Mouse (Mus musculus): ENCODE data around the gene Pwwp2b. TPM values are rescaled to one million over a fixed set of nuclear protein-coding genes. Genes with fewer than 3 reads are reported as not detected.

The Pwwp2b gene
- polyA plus RNA-seq, 1 experiment from 2014 or later, result 7.0 TPM

DNA sequence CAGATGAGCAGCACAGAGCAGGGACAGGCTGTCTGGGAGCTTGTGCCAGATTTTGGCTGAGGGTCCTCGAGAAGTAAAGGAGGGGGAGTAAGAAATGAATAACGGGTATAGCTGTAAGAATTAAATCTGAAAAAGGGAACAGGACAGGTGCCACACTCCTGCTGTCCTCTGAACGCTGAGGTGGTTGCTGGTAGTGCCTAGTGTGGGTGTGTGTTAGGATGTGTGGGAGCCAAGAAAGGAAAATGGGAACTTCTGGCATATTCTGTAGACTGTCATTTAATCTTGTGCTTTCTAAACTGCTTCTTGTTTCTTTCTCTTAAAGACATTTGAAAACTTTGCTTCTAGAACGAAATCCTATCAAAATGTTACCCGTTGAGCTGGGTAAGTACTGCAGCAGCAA, 27.2 kb upstream of the Pwwp2b start:
- no peak for ATAC-seq (replicated peaks; ENCODE audit: extremely low read depth, insufficient read depth, low FRiP score)
- Histone ChIP-seq H3K27ac (ENCODE audit: low read length) (no peak overlapping the region), H3K9ac (ENCODE audit: low read length) (no peak overlapping the region), H3K9me3 (replicated peaks; ENCODE audit: control insufficient read depth, low read length) (no peaks in the 10 kb centered on the region), H3K36me3 (ENCODE audit: control insufficient read depth, insufficient read depth) (no peaks in the 10 kb centered on the region), H3K4me1 (ENCODE audit: control insufficient read depth, insufficient read depth, low read length) (peaks cover 21% of the 10 kb centered on the region), H3K4me3 (ENCODE audit: low read length) (no peak overlapping the region), H3K27me3 (ENCODE audit: control insufficient read depth, insufficient read depth, low read length) (no peaks in the 10 kb centered on the region), H3K4me2 (ENCODE audit: low read depth, low read length) (no peak overlapping the region)
- 70% methylated on average over 5 of the region's 5 CpGs for WGBS

DNA sequence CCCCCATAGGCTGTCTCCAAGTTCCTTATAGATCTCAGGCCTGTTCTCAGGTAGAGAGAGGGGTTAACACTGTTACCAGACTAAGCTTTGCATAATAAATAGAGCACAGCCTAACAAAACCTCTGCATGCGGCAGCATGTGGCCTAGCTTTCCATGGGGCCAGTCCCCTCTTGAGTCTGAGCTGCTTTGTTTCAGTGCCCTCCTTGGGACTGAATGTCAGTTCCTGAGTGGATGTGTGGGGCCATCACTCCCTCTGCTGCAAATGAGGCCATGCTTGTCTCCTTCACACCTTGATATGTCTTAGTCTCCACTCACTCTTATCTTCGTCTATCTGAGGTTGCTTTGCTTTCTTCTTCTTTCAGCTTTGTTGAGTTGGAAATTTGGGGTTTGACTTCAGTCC, 26.4 kb upstream of the Pwwp2b start:
- WGBS, result 90% methylated on average over 2 of the region's 2 CpGs
- no peak overlapping the region for H3K9ac ChIP-seq (ENCODE audit: low read length)
- no peak overlapping the region for H3K27ac ChIP-seq (ENCODE audit: low read length)
- no peaks in the 10 kb centered on the region for H3K36me3 ChIP-seq (ENCODE audit: control insufficient read depth, insufficient read depth)
- H3K4me1 ChIP-seq (ENCODE audit: control insufficient read depth, insufficient read depth, low read length), result peaks cover 18% of the 10 kb centered on the region
- H3K4me3 ChIP-seq (ENCODE audit: low read length), result no peak overlapping the region
- H3K9me3 ChIP-seq (replicated peaks; ENCODE audit: control insufficient read depth, low read length), result no peaks in the 10 kb centered on the region
- no peaks in the 10 kb centered on the region for H3K27me3 ChIP-seq (ENCODE audit: control insufficient read depth, insufficient read depth, low read length)
- no peak overlapping the region for H3K4me2 ChIP-seq (ENCODE audit: low read depth, low read length)
- ATAC-seq (replicated peaks; ENCODE audit: extremely low read depth, insufficient read depth, low FRiP score), result no peak

DNA sequence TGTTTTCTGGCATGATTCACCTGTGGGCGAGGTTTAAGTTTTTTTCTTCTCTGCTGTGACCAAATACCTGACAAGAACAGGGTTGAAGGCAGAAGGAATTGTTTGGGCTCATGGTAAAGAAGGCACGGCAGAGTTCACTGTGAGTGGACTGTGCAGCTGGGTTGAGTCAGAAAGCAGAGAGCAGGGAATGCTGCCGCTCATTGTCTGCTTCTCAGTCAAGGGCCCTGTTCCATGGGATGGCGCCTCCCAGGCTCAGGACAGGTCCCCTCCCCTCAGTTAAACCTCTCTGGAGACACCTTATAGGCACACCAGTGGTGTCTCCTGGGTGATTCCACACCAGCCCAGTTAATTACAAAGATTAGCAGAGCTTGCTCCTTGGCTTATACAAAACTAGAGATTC, 25.9 kb upstream of the Pwwp2b start:
- WGBS, result 85% methylated on average over 4 of the region's 4 CpGs
- no peak overlapping the region for H3K4me2 ChIP-seq (ENCODE audit: low read depth, low read length)
- no peaks in the 10 kb centered on the region for H3K9me3 ChIP-seq (replicated peaks; ENCODE audit: control insufficient read depth, low read length)
- no peak overlapping the region for H3K9ac ChIP-seq (ENCODE audit: low read length)
- H3K36me3 ChIP-seq (ENCODE audit: control insufficient read depth, insufficient read depth), result no peaks in the 10 kb centered on the region
- no peak overlapping the region for H3K27ac ChIP-seq (ENCODE audit: low read length)
- H3K4me3 ChIP-seq (ENCODE audit: low read length), result no peak overlapping the region
- peaks cover 23% of the 10 kb centered on the region for H3K4me1 ChIP-seq (ENCODE audit: control insufficient read depth, insufficient read depth, low read length)
- no peaks in the 10 kb centered on the region for H3K27me3 ChIP-seq (ENCODE audit: control insufficient read depth, insufficient read depth, low read length)
- ATAC-seq (replicated peaks; ENCODE audit: extremely low read depth, insufficient read depth, low FRiP score), result no peak

DNA sequence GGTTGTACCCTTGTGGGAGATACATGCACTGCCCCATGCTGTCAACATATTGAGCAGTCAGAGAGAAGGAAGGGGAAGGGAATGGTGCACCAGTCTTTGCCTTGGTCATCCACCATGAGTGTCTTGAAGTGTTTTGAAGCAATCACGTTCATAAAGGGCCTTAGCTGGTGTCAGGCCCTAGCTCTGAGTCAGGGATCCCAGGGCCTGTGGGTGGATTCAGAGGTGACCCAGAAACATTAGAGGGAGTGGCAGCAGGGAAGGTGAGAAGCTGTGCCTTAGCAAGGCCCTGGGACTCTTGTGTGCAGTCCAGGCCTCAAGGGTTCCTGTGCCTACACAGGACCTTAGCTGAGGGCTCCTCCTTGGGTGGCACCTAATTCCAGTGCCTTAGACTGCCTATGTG, 24.2 kb upstream of the Pwwp2b start:
- H3K27me3 ChIP-seq (ENCODE audit: control insufficient read depth, insufficient read depth, low read length), result no peaks in the 10 kb centered on the region
- WGBS, result 63% methylated on average over 1 of the region's 1 CpGs
- H3K9me3 ChIP-seq (replicated peaks; ENCODE audit: control insufficient read depth, low read length), result no peaks in the 10 kb centered on the region
- no peak overlapping the region for H3K9ac ChIP-seq (ENCODE audit: low read length)
- H3K4me2 ChIP-seq (ENCODE audit: low read depth, low read length), result no peak overlapping the region
- ATAC-seq (replicated peaks; ENCODE audit: extremely low read depth, insufficient read depth, low FRiP score), result no peak
- H3K4me1 ChIP-seq (ENCODE audit: control insufficient read depth, insufficient read depth, low read length), result peaks cover 31% of the 10 kb centered on the region
- H3K4me3 ChIP-seq (ENCODE audit: low read length), result no peak overlapping the region
- H3K27ac ChIP-seq (ENCODE audit: low read length), result 0 out of 2 replicates have a peak overlapping the region, but pooled peaks have one; percentile 32
- H3K36me3 ChIP-seq (ENCODE audit: control insufficient read depth, insufficient read depth), result no peaks in the 10 kb centered on the region

DNA sequence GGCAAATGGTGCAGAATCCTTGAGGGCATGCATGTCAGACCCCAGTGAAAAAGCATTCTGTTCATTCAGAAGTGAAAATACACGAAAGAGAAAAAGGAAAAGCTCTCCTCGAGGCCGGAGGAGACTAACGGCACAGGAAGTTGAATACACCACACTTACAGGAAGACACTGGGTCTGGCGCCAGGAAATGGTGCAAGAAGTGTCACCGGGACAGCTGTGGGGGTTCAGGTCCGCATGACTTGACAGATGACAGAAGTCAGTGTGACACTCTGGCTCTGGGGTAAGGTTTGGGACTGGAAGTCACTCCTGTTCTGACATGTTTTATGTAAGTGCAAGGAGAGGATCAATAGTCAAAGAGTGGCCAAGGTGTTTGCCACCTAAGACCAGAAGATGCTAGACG, 23.6 kb upstream of the Pwwp2b start:
- Histone ChIP-seq H3K4me3 (ENCODE audit: low read length) (no peak overlapping the region), H3K36me3 (ENCODE audit: control insufficient read depth, insufficient read depth) (no peaks in the 10 kb centered on the region), H3K4me2 (ENCODE audit: low read depth, low read length) (no peak overlapping the region), H3K27me3 (ENCODE audit: control insufficient read depth, insufficient read depth, low read length) (no peaks in the 10 kb centered on the region), H3K27ac (ENCODE audit: low read length) (peak overlapping the region; percentile 32), H3K9ac (ENCODE audit: low read length) (no peak overlapping the region), H3K9me3 (replicated peaks; ENCODE audit: control insufficient read depth, low read length) (no peaks in the 10 kb centered on the region), H3K4me1 (ENCODE audit: control insufficient read depth, insufficient read depth, low read length) (peaks cover 34% of the 10 kb centered on the region)
- WGBS, result 46% methylated on average over 8 of the region's 8 CpGs
- ATAC-seq (replicated peaks; ENCODE audit: extremely low read depth, insufficient read depth, low FRiP score), result no peak

DNA sequence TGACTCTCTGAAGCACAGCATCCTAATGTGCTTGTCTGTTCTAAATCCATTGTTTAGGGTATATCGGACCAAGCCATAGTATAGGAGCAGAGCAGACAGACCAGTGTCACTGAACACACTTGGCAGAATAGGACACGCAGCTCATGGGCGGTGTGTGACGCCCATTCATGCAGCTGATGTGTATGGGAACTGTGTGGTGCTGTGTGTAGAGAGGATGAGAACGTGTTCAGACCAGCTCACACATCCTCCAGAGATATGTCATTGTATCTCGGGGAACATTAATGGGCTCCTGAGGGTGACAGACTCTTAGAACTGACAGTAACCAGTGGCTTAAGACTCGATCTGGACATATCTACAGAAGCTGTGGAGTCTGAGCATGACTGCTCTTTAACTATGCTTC, 21.9 kb upstream of the Pwwp2b start:
- Histone ChIP-seq H3K9me3 (replicated peaks; ENCODE audit: control insufficient read depth, low read length) (no peaks in the 10 kb centered on the region), H3K27me3 (ENCODE audit: control insufficient read depth, insufficient read depth, low read length) (no peaks in the 10 kb centered on the region), H3K4me2 (ENCODE audit: low read depth, low read length) (no peak overlapping the region), H3K27ac (ENCODE audit: low read length) (no peak overlapping the region), H3K4me1 (ENCODE audit: control insufficient read depth, insufficient read depth, low read length) (peaks cover 41% of the 10 kb centered on the region), H3K4me3 (ENCODE audit: low read length) (no peak overlapping the region), H3K9ac (ENCODE audit: low read length) (no peak overlapping the region), H3K36me3 (ENCODE audit: control insufficient read depth, insufficient read depth) (no peaks in the 10 kb centered on the region)
- ATAC-seq (replicated peaks; ENCODE audit: extremely low read depth, insufficient read depth, low FRiP score), result no peak
- WGBS, result 77% methylated on average over 7 of the region's 7 CpGs

DNA sequence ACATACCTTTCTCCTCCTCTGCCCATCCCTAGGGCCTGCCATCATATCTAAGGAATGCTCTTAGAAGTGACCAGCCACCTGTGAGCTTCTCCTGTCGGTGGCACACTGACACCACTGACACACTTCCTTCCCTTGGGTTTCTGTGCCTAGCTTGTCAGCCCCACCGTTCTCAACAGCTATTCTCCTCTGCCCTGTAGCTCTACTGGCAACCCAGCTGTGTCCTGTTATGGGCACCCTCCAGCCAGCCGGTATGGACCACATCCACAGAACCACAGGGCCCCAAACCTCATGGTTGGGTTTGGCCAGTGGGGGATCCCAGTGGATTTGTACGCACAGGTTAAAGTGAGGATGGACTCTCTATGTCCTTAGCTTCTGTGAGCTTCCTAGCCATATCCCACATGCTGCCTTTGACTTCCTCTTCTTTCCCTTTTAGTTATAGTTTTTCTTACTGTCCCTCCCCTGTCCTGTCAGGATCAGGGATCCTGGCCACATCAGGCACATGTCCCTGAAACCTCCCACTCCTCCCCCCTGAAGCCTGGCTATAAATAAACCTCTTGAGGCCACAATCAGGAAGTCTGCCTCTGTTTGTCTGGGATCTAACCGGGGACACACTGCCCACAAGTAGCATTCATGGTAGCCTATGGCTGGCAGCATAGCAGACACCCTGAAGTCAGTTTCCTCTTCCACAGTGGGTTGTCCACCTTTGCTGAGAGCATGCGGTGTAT, 19.7 kb upstream of the Pwwp2b start:
- ATAC-seq (replicated peaks; ENCODE audit: extremely low read depth, insufficient read depth, low FRiP score), result peak; percentile 75

DNA sequence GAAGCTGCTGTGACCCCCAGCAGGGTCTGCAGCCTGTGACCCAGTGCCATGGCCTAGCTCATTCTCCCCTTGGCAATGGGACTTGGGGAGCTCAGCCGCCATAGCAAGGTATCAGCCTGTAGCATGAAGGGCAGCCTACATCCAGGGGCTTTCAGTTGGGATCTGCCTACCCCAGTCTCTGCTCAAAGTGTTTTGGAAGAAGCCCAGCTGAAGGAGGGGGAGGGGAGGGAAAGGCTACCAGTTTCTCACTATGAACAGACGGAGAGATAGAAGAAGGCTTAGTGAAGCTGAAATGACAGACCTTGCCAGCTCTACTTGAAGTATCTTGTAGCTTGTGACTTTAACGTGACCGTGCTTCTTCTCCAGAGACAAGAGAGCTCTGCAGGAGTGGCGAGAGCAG, 18.4 kb upstream of the Pwwp2b start:
- peaks cover 52% of the 10 kb centered on the region for H3K4me1 ChIP-seq (ENCODE audit: control insufficient read depth, insufficient read depth, low read length)
- H3K36me3 ChIP-seq (ENCODE audit: control insufficient read depth, insufficient read depth), result no peaks in the 10 kb centered on the region
- H3K9ac ChIP-seq (ENCODE audit: low read length), result no peak overlapping the region; the same call in 1 of the 2 replicates
- H3K4me3 ChIP-seq (ENCODE audit: low read length), result no peak overlapping the region
- H3K4me2 ChIP-seq (ENCODE audit: low read depth, low read length), result no peak overlapping the region
- WGBS, result 48% methylated on average over 5 of the region's 5 CpGs
- no peaks in the 10 kb centered on the region; the same call in 1 of the 2 replicates for H3K27me3 ChIP-seq (ENCODE audit: control insufficient read depth, insufficient read depth, low read length)
- no peaks in the 10 kb centered on the region for H3K9me3 ChIP-seq (replicated peaks; ENCODE audit: control insufficient read depth, low read length)
- H3K27ac ChIP-seq (ENCODE audit: low read length), result peak overlapping the region; percentile 78
- no peak for ATAC-seq (replicated peaks; ENCODE audit: extremely low read depth, insufficient read depth, low FRiP score)

More for the DNA sequence above, 19.7 kb upstream of the Pwwp2b start:
- Histone ChIP-seq H3K4me1 (ENCODE audit: control insufficient read depth, insufficient read depth, low read length) (peaks cover 41% of the 10 kb centered on the region), H3K9me3 (replicated peaks; ENCODE audit: control insufficient read depth, low read length) (no peaks in the 10 kb centered on the region), H3K27ac (ENCODE audit: low read length) (peak overlapping the region; percentile 78), H3K27me3 (ENCODE audit: control insufficient read depth, insufficient read depth, low read length) (no peaks in the 10 kb centered on the region; the same call in 1 of the 2 replicates), H3K36me3 (ENCODE audit: control insufficient read depth, insufficient read depth) (no peaks in the 10 kb centered on the region), H3K4me3 (ENCODE audit: low read length) (no peak overlapping the region), H3K4me2 (ENCODE audit: low read depth, low read length) (peak overlapping the region; percentile 26; the same call in 1 of the 2 replicates), H3K9ac (ENCODE audit: low read length) (peak overlapping the region; percentile 28; the same call in 1 of the 2 replicates)
- WGBS, result 34% methylated on average over 6 of the region's 6 CpGs

DNA sequence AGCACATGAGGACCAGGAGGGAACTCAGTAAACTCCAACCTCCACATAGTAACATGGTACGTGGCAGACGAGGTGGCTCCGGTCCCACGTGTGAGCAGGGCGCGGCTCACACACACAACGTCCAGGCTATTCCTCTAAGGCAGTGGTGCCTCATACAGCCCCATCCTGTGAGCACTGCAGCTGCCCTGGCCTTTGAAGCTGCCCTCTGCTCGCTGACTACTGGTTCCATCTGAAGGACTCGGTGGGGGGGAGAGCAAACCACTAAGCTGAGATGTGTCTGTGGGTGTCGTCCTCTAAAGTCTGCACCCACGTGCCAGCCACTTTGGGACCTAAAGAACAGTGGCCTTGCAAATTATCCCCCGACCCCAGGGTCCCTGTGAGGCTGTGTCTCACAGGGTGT, 18.0 kb upstream of the Pwwp2b start:
- H3K4me1 ChIP-seq (ENCODE audit: control insufficient read depth, insufficient read depth, low read length), result peaks cover 52% of the 10 kb centered on the region
- H3K36me3 ChIP-seq (ENCODE audit: control insufficient read depth, insufficient read depth), result no peaks in the 10 kb centered on the region
- H3K4me3 ChIP-seq (ENCODE audit: low read length), result no peak overlapping the region
- peak overlapping the region; percentile 78 for H3K27ac ChIP-seq (ENCODE audit: low read length)
- no peak overlapping the region; the same call in 1 of the 2 replicates for H3K9ac ChIP-seq (ENCODE audit: low read length)
- H3K27me3 ChIP-seq (ENCODE audit: control insufficient read depth, insufficient read depth, low read length), result no peaks in the 10 kb centered on the region; the same call in 1 of the 2 replicates
- no peak for ATAC-seq (replicated peaks; ENCODE audit: extremely low read depth, insufficient read depth, low FRiP score)
- no peaks in the 10 kb centered on the region for H3K9me3 ChIP-seq (replicated peaks; ENCODE audit: control insufficient read depth, low read length)
- WGBS, result 68% methylated on average over 12 of the region's 12 CpGs
- no peak overlapping the region for H3K4me2 ChIP-seq (ENCODE audit: low read depth, low read length)

Data from heart, embryonic 16.5 days (tissue).